Mouse (Mus musculus): ENCODE data around the gene Usp15. TPM values are rescaled to one million over a fixed set of nuclear protein-coding genes. Genes with fewer than 3 reads are reported as not detected.
A peak's percentile ranks its signal among the peaks of the same experiment; 100 is the strongest.
"Not testable (repeated sequence)": the region's sequence is repeated elsewhere in the genome, so short reads cannot be mapped to it uniquely, and the experiment has no call there.

Gene Usp15
- 79.0 and 92.0 TPM in 2 replicates for polyA plus RNA-seq (2016; fragmentation: Nextera tagmentation; extraction: Ambion mirVana)

DNA sequence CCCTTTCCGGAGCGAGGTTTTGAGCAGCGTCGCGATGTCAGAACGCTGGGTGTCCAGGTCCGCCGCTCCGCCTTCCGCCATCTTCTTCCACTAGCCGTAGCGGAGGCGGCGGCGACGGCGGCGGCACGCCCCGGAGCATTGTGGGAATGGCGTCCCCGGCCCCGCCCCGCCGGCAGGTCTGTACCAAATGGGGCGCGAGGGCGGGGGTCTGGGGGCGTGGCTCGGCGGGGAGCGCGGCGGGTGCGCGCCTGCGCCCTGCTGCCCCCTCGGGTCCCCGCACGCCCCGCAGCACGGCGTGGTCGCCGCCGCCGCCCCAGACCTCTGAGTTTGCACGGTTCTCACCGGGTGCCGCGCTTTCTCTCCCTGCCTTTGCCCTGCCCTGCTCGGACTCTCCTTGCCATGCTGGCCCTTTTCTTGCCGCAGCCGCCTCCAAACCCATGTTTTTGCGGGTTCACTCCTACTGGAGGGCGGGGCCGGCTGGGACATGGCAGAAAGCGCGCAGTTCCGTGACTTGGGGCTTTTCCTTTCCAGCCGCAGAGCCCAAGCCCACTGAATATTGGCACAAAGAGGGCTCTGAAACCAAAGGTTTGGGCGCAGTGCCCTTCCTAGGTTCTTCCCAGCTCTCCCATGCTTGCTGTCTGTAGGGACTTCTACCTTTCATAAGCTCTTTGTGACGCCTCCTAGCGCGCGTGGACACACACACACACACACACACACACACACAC is at the start of gene Usp15:
TSS of gene Usp15 (minus strand) at position 161 of the 725 bp plus-strand sequence.
- Histone ChIP-seq H3K9me3 (replicated peaks) (no peaks in the 10 kb centered on the region), H3K27ac (peak within 1 kb of the TSS; percentile 97), H3K36me3 (no peaks in the 10 kb centered on the region), H3K4me1 (peaks cover 23% of the 10 kb centered on the region), H3K4me3 (peak within 1 kb of the TSS; percentile 98), H3K27me3 (ENCODE audit: low read depth, poor library complexity, severe bottlenecking) (no peaks in the 10 kb centered on the region)
- WGBS = under 1% methylated on average over 66 of the region's 66 CpGs
- peak; percentile 96 for DNase-seq (ENCODE audit: low spot score)

DNA sequence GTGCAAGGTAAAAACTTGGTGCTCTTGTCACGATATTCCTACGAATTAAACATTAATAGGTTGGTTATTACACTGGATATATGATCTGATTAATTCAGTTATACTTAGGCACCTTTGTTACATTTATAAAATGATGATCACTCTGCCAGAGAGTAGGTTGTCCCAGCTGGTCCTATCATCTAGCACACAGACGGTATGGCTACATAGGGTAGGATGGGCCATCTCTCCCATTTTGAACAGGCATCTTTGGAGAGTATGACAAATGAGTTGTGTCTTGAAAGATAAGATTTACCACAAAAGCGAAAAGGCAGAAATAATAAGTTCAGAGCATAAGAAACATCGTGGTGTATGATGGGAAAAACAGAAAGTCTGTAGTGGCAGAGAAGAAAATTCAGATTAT is 32.6 kb upstream of the Usp15 start:
- no peaks in the 10 kb centered on the region for H3K4me1 ChIP-seq
- WGBS = 91% methylated on average over 5 of the region's 5 CpGs
- no peaks in the 10 kb centered on the region for H3K36me3 ChIP-seq
- no peaks in the 10 kb centered on the region for H3K27me3 ChIP-seq (ENCODE audit: low read depth, poor library complexity, severe bottlenecking)
- H3K27ac ChIP-seq = no peak overlapping the region
- no peak for DNase-seq (ENCODE audit: low spot score)
- no peak overlapping the region for H3K4me3 ChIP-seq
- no peaks in the 10 kb centered on the region for H3K9me3 ChIP-seq (replicated peaks)

DNA sequence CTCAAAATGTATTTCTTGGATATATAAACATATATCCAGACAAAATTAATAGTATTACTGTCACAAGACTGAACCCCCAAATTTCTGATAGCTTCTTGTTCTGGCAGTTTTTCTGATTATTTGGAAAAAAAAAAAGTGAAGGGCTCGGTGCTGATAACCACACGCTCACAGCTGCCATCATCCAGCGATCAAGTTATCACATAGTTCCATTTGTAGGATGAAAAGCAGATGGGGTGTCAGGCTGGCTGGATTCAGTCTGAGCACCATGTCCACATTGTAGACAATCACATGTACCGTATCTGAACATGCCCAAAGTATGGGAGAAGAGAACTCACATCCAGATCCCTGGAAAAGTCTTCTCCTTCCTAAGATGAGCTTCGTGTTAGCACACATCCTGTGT is 26.0 kb upstream of the Usp15 start:
- Histone ChIP-seq H3K27me3 (ENCODE audit: low read depth, poor library complexity, severe bottlenecking) (no peaks in the 10 kb centered on the region), H3K9me3 (replicated peaks) (no peaks in the 10 kb centered on the region), H3K4me3 (no peak overlapping the region), H3K4me1 (no peaks in the 10 kb centered on the region), H3K36me3 (no peaks in the 10 kb centered on the region), H3K27ac (no peak overlapping the region)
- no peak for DNase-seq (ENCODE audit: low spot score)
- 94% methylated on average over 5 of the region's 5 CpGs for WGBS

DNA sequence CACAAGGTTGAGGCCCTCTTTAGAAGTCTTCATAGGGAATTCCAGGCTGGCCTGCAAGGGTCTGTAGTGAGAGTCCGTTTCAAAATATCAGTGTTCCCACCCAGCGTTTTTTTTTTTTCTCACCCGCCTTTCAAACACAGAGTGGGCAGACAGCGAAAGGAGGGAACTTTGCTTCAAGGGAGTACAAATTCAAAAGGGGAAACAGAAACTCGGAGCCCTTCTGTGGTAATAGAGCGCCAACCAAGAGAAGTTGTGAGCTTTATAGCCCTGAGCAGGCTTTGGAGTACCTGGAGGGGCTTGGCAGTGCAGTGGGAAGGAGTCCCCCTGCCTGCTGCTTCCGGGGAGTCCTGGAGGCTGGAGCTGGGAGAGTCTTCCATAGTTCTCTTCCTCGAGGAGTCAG is 12.7 kb upstream of the Usp15 start:
- H3K4me3 ChIP-seq = no peak overlapping the region
- no peak for DNase-seq (ENCODE audit: low spot score)
- H3K27me3 ChIP-seq (ENCODE audit: low read depth, poor library complexity, severe bottlenecking) = no peaks in the 10 kb centered on the region
- H3K27ac ChIP-seq = no peak overlapping the region
- H3K4me1 ChIP-seq = no peaks in the 10 kb centered on the region
- H3K36me3 ChIP-seq = no peaks in the 10 kb centered on the region
- no peaks in the 10 kb centered on the region for H3K9me3 ChIP-seq (replicated peaks)
- 76% methylated on average over 8 of the region's 8 CpGs for WGBS

DNA sequence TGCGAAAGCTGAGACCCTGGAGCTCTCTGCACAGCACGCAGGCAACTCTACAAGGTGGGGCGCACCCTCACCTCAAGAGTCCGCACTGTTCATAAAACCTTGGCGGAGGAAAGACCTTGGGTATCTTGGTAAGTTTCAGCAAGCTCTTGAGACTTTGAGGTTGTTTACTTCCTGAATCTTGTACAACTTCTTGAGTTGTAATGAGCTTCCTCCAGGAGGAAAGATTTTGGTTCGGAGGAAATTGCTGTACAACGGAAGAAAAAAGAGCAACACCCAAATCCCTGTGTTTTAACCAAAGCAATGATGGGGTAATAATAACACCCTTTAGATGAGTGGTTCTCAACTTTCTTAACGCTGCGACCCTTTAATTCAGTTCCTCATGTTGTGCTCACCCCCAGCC is 11.5 kb upstream of the Usp15 start:
- Histone ChIP-seq H3K4me1 (no peaks in the 10 kb centered on the region), H3K4me3 (no peak overlapping the region), H3K27me3 (ENCODE audit: low read depth, poor library complexity, severe bottlenecking) (no peaks in the 10 kb centered on the region), H3K36me3 (no peaks in the 10 kb centered on the region), H3K9me3 (replicated peaks) (no peaks in the 10 kb centered on the region), H3K27ac (no peak overlapping the region)
- no peak for DNase-seq (ENCODE audit: low spot score)
- WGBS = 94% methylated on average over 9 of the region's 9 CpGs

DNA sequence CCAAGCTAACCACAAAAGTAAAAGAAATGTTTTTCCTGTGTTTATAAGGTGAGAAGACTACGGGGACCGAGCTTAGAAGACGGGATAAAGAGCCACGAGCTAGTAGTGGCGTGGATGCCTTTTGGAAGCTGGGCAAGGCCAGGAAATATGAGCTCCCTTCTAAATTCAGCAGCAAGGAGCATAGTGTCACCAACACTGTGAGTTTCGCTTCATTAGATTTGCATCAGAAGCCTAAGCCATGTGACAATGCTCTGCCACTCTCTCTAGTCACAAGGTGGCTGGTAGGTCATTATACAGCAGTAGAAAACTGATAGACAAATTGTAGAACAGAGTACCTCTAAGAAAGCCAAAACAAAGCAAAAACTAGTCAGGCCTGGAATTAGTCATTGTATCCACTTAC is 9.3 kb upstream of the Usp15 start:
- Histone ChIP-seq H3K36me3 (no peaks in the 10 kb centered on the region), H3K27ac (no peak overlapping the region), H3K27me3 (ENCODE audit: low read depth, poor library complexity, severe bottlenecking) (no peaks in the 10 kb centered on the region), H3K4me1 (no peaks in the 10 kb centered on the region), H3K9me3 (replicated peaks) (no peaks in the 10 kb centered on the region), H3K4me3 (no peak overlapping the region)
- no peak for DNase-seq (ENCODE audit: low spot score)
- 92% methylated on average over 6 of the region's 6 CpGs for WGBS

DNA sequence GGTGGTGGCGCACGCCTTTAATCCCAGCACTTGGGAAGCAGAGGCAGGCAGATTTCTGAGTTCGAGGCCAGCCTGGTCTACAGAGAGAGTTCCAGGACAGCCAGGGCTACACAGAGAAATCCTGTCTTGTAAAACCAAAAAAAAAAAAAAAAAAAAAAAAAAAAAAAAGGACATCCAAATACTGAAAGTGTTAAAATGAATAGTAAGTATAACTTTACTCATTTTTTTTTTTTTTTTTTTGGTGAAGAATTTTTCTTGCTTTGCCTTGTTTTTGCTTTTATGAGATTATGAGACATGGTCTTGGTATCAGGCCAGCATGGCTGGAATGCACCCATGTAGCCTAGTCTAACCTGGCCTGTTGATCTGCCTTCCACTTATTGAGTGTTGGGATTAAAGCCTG is 8.6 kb upstream of the Usp15 start:
- DNase-seq (ENCODE audit: low spot score); H3K36me3 ChIP-seq; H3K27ac ChIP-seq; H3K9me3 ChIP-seq (replicated peaks); H3K4me1 ChIP-seq; H3K4me3 ChIP-seq; H3K27me3 ChIP-seq (ENCODE audit: low read depth, poor library complexity, severe bottlenecking): not testable (repeated sequence)
- WGBS = 93% methylated on average over 3 of the region's 3 CpGs

DNA sequence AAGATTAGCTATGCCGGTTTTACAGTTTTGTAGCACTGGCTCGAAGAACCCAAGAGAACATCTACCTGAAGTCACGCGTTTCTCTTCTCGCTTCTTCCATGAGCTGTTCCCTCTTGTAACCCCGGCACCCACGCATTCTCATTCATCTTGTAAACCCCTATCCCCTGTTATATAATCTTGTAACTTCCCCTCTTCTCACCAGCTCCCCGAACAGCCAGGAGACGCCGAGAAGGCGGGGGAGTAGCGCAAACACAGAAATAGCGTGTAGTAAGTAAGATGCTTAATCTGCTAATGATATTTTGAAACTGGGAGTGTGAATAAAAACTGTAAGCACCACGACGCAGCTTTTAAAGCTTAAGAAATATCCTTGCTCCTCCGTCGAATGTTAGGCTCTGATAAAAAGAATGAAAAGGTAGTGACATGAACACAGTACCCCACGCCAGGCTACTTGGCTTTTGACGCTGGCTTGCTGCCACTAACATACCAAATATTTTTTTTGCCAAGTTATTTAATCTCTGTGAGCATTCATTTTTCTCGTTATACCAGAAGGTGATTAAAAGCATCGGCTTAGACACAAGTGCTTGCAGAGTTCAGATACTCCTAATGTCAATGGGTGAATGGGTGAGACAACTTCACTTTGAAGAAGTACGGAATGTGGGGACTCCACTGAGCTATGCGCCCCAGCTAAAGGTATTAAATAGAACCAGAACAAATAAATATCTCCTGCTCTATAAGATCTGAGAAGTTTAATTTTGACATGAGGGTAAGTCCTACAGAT is 5.4 kb upstream of the Usp15 start:
- no peak for DNase-seq (ENCODE audit: low spot score)
- 91% methylated on average over 23 of the region's 23 CpGs for WGBS
- Histone ChIP-seq H3K9me3 (replicated peaks) (no peaks in the 10 kb centered on the region), H3K27ac (no peak overlapping the region), H3K4me3 (no peak overlapping the region), H3K4me1 (peaks cover 12% of the 10 kb centered on the region), H3K36me3 (no peaks in the 10 kb centered on the region), H3K27me3 (ENCODE audit: low read depth, poor library complexity, severe bottlenecking) (no peaks in the 10 kb centered on the region)

DNA sequence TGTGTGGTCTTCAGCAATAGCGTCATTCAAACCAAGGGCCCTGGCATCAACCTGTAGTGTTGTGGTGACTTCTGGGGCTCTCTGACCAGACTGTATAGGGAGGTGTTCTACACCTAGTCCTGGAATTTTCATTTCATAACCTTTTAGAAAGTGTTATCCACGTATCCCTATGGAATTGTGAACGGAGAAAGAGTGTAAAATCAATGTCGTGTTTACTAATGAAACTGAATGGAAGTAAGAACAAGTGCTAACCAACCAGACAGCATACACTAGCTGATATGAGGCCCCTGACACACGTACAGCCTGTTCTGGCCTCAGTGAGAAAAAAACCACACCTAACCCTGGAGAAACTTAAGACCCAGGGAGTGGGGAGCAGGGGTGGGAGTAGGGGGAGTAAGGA is 4.6 kb upstream of the Usp15 start:
- WGBS = 90% methylated on average over 5 of the region's 5 CpGs
- H3K27ac ChIP-seq = no peak overlapping the region
- H3K27me3 ChIP-seq (ENCODE audit: low read depth, poor library complexity, severe bottlenecking) = no peaks in the 10 kb centered on the region
- H3K36me3 ChIP-seq = no peaks in the 10 kb centered on the region
- no peaks in the 10 kb centered on the region for H3K9me3 ChIP-seq (replicated peaks)
- peaks cover 13% of the 10 kb centered on the region for H3K4me1 ChIP-seq
- no peak for DNase-seq (ENCODE audit: low spot score)
- H3K4me3 ChIP-seq = no peak overlapping the region

DNA sequence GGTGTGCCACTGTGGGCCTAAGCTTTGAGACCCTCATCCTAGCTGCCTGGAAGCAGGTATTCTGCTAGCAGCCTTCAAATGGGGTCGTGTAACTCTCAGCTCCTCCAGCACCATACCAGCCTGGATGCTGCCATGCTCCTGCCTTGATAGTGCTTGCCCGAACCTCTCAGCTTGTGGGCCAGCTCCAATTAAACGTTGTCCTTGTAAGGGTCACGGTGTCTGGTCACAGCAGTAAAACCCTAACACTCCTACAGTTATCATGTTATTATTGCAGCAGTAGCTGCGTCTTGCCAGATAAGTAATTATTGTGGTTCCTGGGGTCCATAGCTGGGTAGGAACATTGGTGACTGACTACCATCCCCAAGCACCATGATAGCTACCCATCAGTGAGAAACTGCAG is 4.2 kb upstream of the Usp15 start:
- H3K27me3 ChIP-seq (ENCODE audit: low read depth, poor library complexity, severe bottlenecking) = no peaks in the 10 kb centered on the region
- DNase-seq (ENCODE audit: low spot score) = no peak
- H3K4me3 ChIP-seq = no peak overlapping the region
- H3K9me3 ChIP-seq (replicated peaks) = no peaks in the 10 kb centered on the region
- no peaks in the 10 kb centered on the region for H3K36me3 ChIP-seq
- peaks cover 13% of the 10 kb centered on the region for H3K4me1 ChIP-seq
- 92% methylated on average over 5 of the region's 5 CpGs for WGBS
- H3K27ac ChIP-seq = no peak overlapping the region

DNA sequence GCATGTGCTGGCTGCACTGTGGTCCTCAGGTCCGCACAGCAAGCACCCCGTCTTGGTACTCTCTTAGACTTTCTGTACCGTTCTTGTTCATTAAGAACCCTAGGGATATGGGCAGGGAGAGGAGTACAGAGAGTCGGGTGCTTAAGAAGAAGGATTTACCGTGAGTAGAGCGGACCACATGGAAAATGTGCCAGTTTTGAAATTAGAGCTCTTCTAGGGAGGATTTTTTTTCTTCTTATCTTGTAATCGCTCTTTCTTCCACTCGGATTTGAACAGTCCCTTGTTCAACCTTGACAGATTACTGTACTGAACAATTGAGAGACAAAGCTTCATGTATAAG is 3.5 kb upstream of the Usp15 start:
- 90% methylated on average over 8 of the region's 8 CpGs for WGBS

DNA sequence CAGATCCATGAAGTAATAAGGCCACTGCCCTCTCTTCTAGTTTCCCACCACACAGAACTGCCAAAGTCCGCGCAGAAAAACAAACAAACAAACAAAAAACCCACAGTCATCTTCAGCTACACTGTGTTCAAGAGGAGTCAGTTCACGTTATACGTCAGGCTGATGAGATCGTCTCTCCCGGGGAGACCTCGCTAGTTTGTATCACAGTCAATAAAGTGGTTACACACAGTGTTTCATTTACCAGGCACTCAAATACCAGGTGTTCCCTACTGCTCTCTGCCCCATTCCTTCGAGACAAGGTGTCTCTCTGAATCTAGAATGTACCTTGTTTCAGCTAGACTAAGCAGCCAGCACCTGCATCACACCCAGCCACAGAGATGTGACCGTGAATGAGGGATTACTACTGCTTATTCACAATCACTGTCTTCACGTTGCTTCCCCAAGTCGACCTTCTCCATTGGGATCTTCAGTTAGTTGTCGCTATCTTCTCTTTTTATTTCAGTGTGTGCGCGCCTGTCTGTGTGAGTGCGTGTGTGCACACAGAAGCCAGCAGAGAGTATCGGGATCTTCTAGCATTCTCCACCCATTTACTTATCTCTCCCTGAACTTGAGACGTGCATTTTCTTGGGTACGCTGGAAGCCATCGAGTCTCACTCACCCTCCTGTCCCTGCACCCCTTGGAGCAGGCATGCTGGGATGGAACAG is 3.0 kb upstream of the Usp15 start:
- no peaks in the 10 kb centered on the region for H3K9me3 ChIP-seq (replicated peaks)

More for the DNA sequence above, 3.5 kb upstream of the Usp15 start:
- DNase-seq (ENCODE audit: low spot score) = no peak
- Histone ChIP-seq H3K36me3 (no peaks in the 10 kb centered on the region), H3K27me3 (ENCODE audit: low read depth, poor library complexity, severe bottlenecking) (no peaks in the 10 kb centered on the region), H3K4me1 (peaks cover 18% of the 10 kb centered on the region), H3K27ac (no peak overlapping the region), H3K9me3 (replicated peaks) (no peaks in the 10 kb centered on the region), H3K4me3 (no peak overlapping the region)

DNA sequence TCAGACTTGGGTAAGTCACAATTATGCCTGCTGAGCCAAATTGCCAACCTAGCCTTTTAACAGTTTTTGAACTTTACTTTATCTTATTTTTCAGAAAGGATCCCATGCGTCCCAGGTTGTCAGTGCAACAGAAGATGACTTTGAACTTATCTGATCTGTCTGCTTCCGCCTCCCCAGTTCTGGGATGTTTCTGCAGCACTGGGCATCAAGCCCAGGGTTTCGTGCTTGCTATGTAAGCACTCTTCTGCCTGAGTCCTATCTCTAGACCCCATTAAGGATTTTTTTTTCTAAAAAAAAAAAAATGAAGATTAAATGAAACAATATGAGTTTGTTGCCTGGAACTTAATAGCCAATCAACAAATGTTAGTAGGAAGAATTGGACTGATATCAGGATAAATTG is 2.3 kb upstream of the Usp15 start:
- H3K4me3 ChIP-seq = no peak overlapping the region
- H3K27me3 ChIP-seq (ENCODE audit: low read depth, poor library complexity, severe bottlenecking) = no peaks in the 10 kb centered on the region
- no peaks in the 10 kb centered on the region for H3K36me3 ChIP-seq
- no peak for DNase-seq (ENCODE audit: low spot score)
- peaks cover 23% of the 10 kb centered on the region for H3K4me1 ChIP-seq
- 94% methylated on average over 3 of the region's 3 CpGs for WGBS
- no peak overlapping the region for H3K27ac ChIP-seq
- no peaks in the 10 kb centered on the region for H3K9me3 ChIP-seq (replicated peaks)

More for the DNA sequence above, 3.0 kb upstream of the Usp15 start:
- Histone ChIP-seq H3K4me3 (no peak overlapping the region), H3K27ac (no peak overlapping the region), H3K27me3 (ENCODE audit: low read depth, poor library complexity, severe bottlenecking) (no peaks in the 10 kb centered on the region), H3K4me1 (peaks cover 23% of the 10 kb centered on the region), H3K36me3 (no peaks in the 10 kb centered on the region)
- DNase-seq (ENCODE audit: low spot score) = no peak
- 84% methylated on average over 19 of the region's 19 CpGs for WGBS
